23 mouse cellular contexts compared by ENCODE assay signal in genomic region chr5:104024193-104024592, GRCm38 (mm10). TPM values are rescaled to one million over a fixed set of nuclear protein-coding genes. Genes with fewer than 3 reads are reported as not detected.
DNase-seq lines count a peak whose midpoint lies in the region; ATAC-seq and TF ChIP-seq lines count a peak whose summit lies in the region.
"Not testable (repeated sequence)": the region's sequence is repeated elsewhere in the genome, so short reads cannot be mapped to it uniquely, and the experiment has no call there.
"Had no signal": no experiment of that assay in that cellular context is flagged by ENCODE, and none has a peak within 500 bp of the region (broad histone marks: within the 10 kb centered on the region; RNA-seq: fewer than 3 reads in every experiment).

No protein-coding gene starts in this region.

- H3K27me3 ChIP-seq in CH12.LX (replicated peaks); MEL (ENCODE audit: control insufficient read depth in 1 of 2, insufficient read depth in 2 of 2, low read length in 2 of 2); liver, embryonic 15.5 days; lung, embryonic 15.5 days; small intestine, adult 2 months (ENCODE audit: control insufficient read depth, insufficient read depth, low read length): not testable (repeated sequence)

- not testable (repeated sequence) for H3K9ac ChIP-seq in CH12.LX (ENCODE audit: insufficient read depth, low read depth); MEL (ENCODE audit: control insufficient read depth, low read depth, low read length, poor library complexity, severe bottlenecking); liver, embryonic 15.5 days; lung, embryonic 15.5 days

- TF ChIP-seq POLR2A in CH12.LX (IDR thresholded peaks at IDR 0.05; ENCODE audit: low read depth, low read length); MEL (IDR thresholded peaks at IDR 0.05; ENCODE audit: control insufficient read depth in 1 of 2, insufficient read depth in 1 of 2, low read depth in 1 of 2, low read length in 2 of 2, poor library complexity in 1 of 2); bone marrow macrophage, adult 2 months (IDR thresholded peaks at IDR 0.05; ENCODE audit: borderline replicate concordance, low read depth, low read length); small intestine, adult 2 months (IDR thresholded peaks at IDR 0.05; ENCODE audit: low read depth, low read length): not testable (repeated sequence)

- ATAC-seq in liver, embryonic 15.5 days (ENCODE audit: insufficient read depth); lung, embryonic 15.5 days (ENCODE audit: borderline replicate concordance, extremely low read depth, low FRiP score, low TSS enrichment): not testable (repeated sequence)

- H3K4me2 ChIP-seq in CH12.LX (ENCODE audit: insufficient read depth, low read depth, poor library complexity, severe bottlenecking); liver, embryonic 15.5 days; lung, embryonic 15.5 days: not testable (repeated sequence)

- peaks cover 13 to 46% of the 10 kb centered on the region in 2 experiments for H3K4me1 ChIP-seq in CH12.LX (ENCODE audit: control insufficient read depth in 1 of 2, insufficient read depth in 2 of 2)
- H3K4me1 ChIP-seq in MEL (ENCODE audit: control insufficient read depth in 1 of 2, insufficient read depth in 2 of 2, low read length in 2 of 2), result peaks cover 5 to 25% of the 10 kb centered on the region in 2 experiments
- peaks cover 32% of the 10 kb centered on the region for H3K4me1 ChIP-seq in bone marrow macrophage, adult 2 months (ENCODE audit: control insufficient read depth, insufficient read depth, low read length)
- peaks cover 46% of the 10 kb centered on the region for H3K4me1 ChIP-seq in liver, embryonic 15.5 days (replicated peaks)
- peaks cover 36% of the 10 kb centered on the region for H3K4me1 ChIP-seq in lung, embryonic 15.5 days
- H3K4me1 ChIP-seq in small intestine, adult 2 months (ENCODE audit: control insufficient read depth, insufficient read depth, insufficient read length, low read length), result peaks cover 24% of the 10 kb centered on the region

- not testable (repeated sequence) for H3K4me3 ChIP-seq in CH12.LX (replicated peaks in 1 of 3; ENCODE audit: low read depth in 2 of 3, low read length in 2 of 3, poor library complexity in 1 of 3); bone marrow macrophage, adult 2 months (ENCODE audit: insufficient read depth, low read length); liver, embryonic 15.5 days (replicated peaks); lung, embryonic 15.5 days; macrophage (ENCODE audit: inconsistent target); small intestine, adult 2 months (ENCODE audit: low read depth, low read length)
- peak overlapping the region; percentile 57 to 93; a peak in 3 of 4 replicates for H3K4me3 ChIP-seq in MEL (ENCODE audit: control insufficient read depth in 1 of 2, insufficient read depth in 1 of 2, low read depth in 2 of 2, low read length in 2 of 2)

- not testable (repeated sequence) for TF ChIP-seq CTCF in CH12.LX (conservative IDR thresholded peaks at IDR 0.05 in 1 of 2, IDR thresholded peaks at IDR 0.05 in 1 of 2; ENCODE audit: low read depth in 2 of 2, low read length in 2 of 2); MEL (IDR thresholded peaks at IDR 0.05 in 2 of 3, conservative IDR thresholded peaks at IDR 0.05 in 1 of 3; ENCODE audit: control insufficient read depth in 1 of 3, insufficient read depth in 1 of 3, low read depth in 2 of 3, low read length in 3 of 3, poor library complexity in 1 of 3, severe bottlenecking in 1 of 3); bone marrow macrophage, adult 2 months (IDR thresholded peaks at IDR 0.05; ENCODE audit: low read depth, low read length); small intestine, adult 2 months (IDR thresholded peaks at IDR 0.05; ENCODE audit: extremely low read depth, insufficient read length, insufficient replicate concordance, low read depth, low read length)

- H3K36me3 ChIP-seq in CH12.LX (replicated peaks in 1 of 2; ENCODE audit: control insufficient read depth in 1 of 2, insufficient read depth in 1 of 2, low read length in 1 of 2); liver, embryonic 15.5 days (replicated peaks); lung, embryonic 15.5 days; macrophage (ENCODE audit: inconsistent target); small intestine, adult 2 months (ENCODE audit: control insufficient read depth, insufficient read depth, low read length): not testable (repeated sequence)
- peaks cover 0 to 21% of the 10 kb centered on the region in 2 experiments; a peak in 2 of 4 replicates for H3K36me3 ChIP-seq in MEL (ENCODE audit: control insufficient read depth in 1 of 2, insufficient read depth in 2 of 2, low read length in 2 of 2)

- not testable (repeated sequence) for TF ChIP-seq RAD21 in CH12.LX (IDR thresholded peaks at IDR 0.05; ENCODE audit: low read depth, low read length); MEL (IDR thresholded peaks at IDR 0.05; ENCODE audit: low read depth, low read length)

- not testable (repeated sequence) for H3K79me2 ChIP-seq in CH12.LX (replicated peaks; ENCODE audit: control insufficient read depth, extremely low read depth, insufficient read depth, poor library complexity, severe bottlenecking); MEL (ENCODE audit: control insufficient read depth, insufficient read depth, low read length, poor library complexity)
- peaks cover 21% of the 10 kb centered on the region for H3K79me2 ChIP-seq in macrophage (ENCODE audit: inconsistent target)

- in situ Hi-C loops in CH12.LX (cut with MboI; ENCODE audit: low pct_ligation_motif_present, low pct_unique_long_range_greater_than_20kb, low sequenced_read_pairs), result not testable (repeated sequence)

- dilution Hi-C loops in CH12.LX (cut with MboI; ENCODE audit: extremely low pct_ligation_motif_present, extremely low pct_unique_long_range_greater_than_20kb, low sequenced_read_pairs), result not testable (repeated sequence)

- WGBS in liver, embryonic 15.5 days (ENCODE audit: insufficient replicate concordance), result 69% methylated on average over 5 of the region's 5 CpGs
- WGBS in lung, embryonic 15.5 days, result 75% methylated on average over 5 of the region's 5 CpGs
- 79% methylated on average over 2 of the region's 5 CpGs for WGBS in macrophage (ENCODE audit: missing documents)
- WGBS in small intestine, adult 2 months, result 43% methylated on average over 5 of the region's 5 CpGs

- not testable (repeated sequence) for TF ChIP-seq EP300 in CH12.LX (IDR thresholded peaks at IDR 0.05; ENCODE audit: low read length); MEL (IDR thresholded peaks at IDR 0.05; ENCODE audit: low read depth in 1 of 2, low read length in 2 of 2)

- not testable (repeated sequence) for DNase-seq in CH12.LX (ENCODE audit: extremely low read depth)
- peak; percentile 20 for DNase-seq in MEL (ENCODE audit: low read depth, low spot score)
- DNase-seq in heart, adult 11 months, result peak; percentile 28

- H3K27ac ChIP-seq in CH12.LX (ENCODE audit: insufficient read depth, low read depth), result not testable (repeated sequence)
- H3K27ac ChIP-seq in MEL (ENCODE audit: control insufficient read depth, low read depth, low read length) (peak overlapping the region; percentile 82), macrophage (peak overlapping the region; percentile 88)
- peak overlapping the region; percentile 79; the same call in 1 of the 2 replicates for H3K27ac ChIP-seq in bone marrow macrophage, adult 2 months (ENCODE audit: insufficient read depth, low read depth, low read length)
- 0 out of 2 replicates have a peak overlapping the region, but pooled peaks have one; percentile 53 for H3K27ac ChIP-seq in liver, embryonic 15.5 days (replicated peaks)
- 0 out of 2 replicates have a peak overlapping the region, but pooled peaks have one; percentile 54 for H3K27ac ChIP-seq in lung, embryonic 15.5 days
- H3K27ac ChIP-seq in small intestine, adult 2 months (ENCODE audit: insufficient read depth, low read depth, low read length), result peak overlapping the region; percentile 63; the same call in 1 of the 2 replicates

- not testable (repeated sequence) for H3K9me3 ChIP-seq in CH12.LX (replicated peaks; ENCODE audit: low read length); MEL (replicated peaks; ENCODE audit: insufficient read depth, low read length); liver, embryonic 15.5 days (replicated peaks); lung, embryonic 15.5 days

RNA-seq across cellular contexts. Expression of gene Hsd17b11, which starts 2.5 kb away (rescaled TPM):
- total RNA-seq in CH12.LX (2012; rRNA removed) (7.7 and 9.4 TPM in 2 replicates), CH12.LX (2014; rRNA removed) (15.3 and 17.3 TPM in 2 replicates), MEL (2012; rRNA removed) (8.7 and 11.2 TPM in 2 replicates)
- polyA plus RNA-seq in CH12.LX (2012; ENCODE audit: insufficient read length, low read depth) (23.1 and 25.8 TPM in 2 replicates), MEL (2012; ENCODE audit: insufficient read depth in 1 of 2, insufficient read length in 2 of 2, low read depth in 1 of 2, low replicate concordance in 2 of 2, missing spikeins in 1 of 2) (10 to 100 TPM in 1 of 2 experiments, not detected in 1; 16.0 TPM), macrophage (2018) (85.0 to 228 TPM (median 171 TPM) in 3 replicates)
- polyA plus RNA-seq in bone marrow macrophage, adult 2 months (2012; ENCODE audit: insufficient read depth, insufficient read length, missing spikeins), result 204 and 205 TPM in 2 replicates
- polyA plus RNA-seq in liver, embryonic 15.5 days (2015; fragmentation: Nextera tagmentation; extraction: Ambion mirVana), result 2.6 and 2.7 TPM in 2 replicates
- polyA plus RNA-seq in lung, embryonic 15.5 days (2015; fragmentation: Nextera tagmentation; extraction: Ambion mirVana), result 4.5 and 4.9 TPM in 2 replicates
- total RNA-seq in macrophage (2018; cell fraction: chromatin; rRNA removed), result 10 to 100 TPM; 10.0 to 38.2 (median 23.9) TPM
- 100 to 1,000 TPM in 13 of 26 experiments, 10 to 100 TPM in 13; 75.9 to 162 (median 108) TPM for total RNA-seq in macrophage (2018; cell fraction: cytosol; rRNA removed)
- total RNA-seq in macrophage (2018; cell fraction: nucleus; rRNA removed), result 100 to 1,000 TPM in 1 of 26 experiments, 10 to 100 TPM in 25; 34.5 to 104 (median 61.7) TPM
- 46.9 and 109 TPM in 2 replicates for polyA plus RNA-seq in small intestine, adult 2 months (2012; rRNA removed)

RNA-seq across cellular contexts. Expression of gene Nudt9, which starts 21.9 kb away (rescaled TPM):
- total RNA-seq in CH12.LX (2012; rRNA removed), result 58.5 and 63.8 TPM in 2 replicates
- total RNA-seq in CH12.LX (2014; rRNA removed), result 63.5 and 65.3 TPM in 2 replicates
- 83.8 and 92.8 TPM in 2 replicates for polyA plus RNA-seq in CH12.LX (2012; ENCODE audit: insufficient read length, low read depth)
- total RNA-seq in MEL (2012; rRNA removed), result 83.2 and 102 TPM in 2 replicates
- polyA plus RNA-seq in MEL (2012; ENCODE audit: insufficient read depth in 1 of 2, insufficient read length in 2 of 2, low read depth in 1 of 2, low replicate concordance in 2 of 2, missing spikeins in 1 of 2), result 100 to 1,000 TPM in 1 of 2 experiments, not detected in 1; 125 TPM
- 60.6 and 68.3 TPM in 2 replicates for polyA plus RNA-seq in bone marrow macrophage, adult 2 months (2012; ENCODE audit: insufficient read depth, insufficient read length, missing spikeins)
- 69.4 and 69.6 TPM in 2 replicates for polyA plus RNA-seq in liver, embryonic 15.5 days (2015; fragmentation: Nextera tagmentation; extraction: Ambion mirVana)
- polyA plus RNA-seq in lung, embryonic 15.5 days (2015; fragmentation: Nextera tagmentation; extraction: Ambion mirVana), result 64.3 and 67.0 TPM in 2 replicates
- total RNA-seq in macrophage (2018; cell fraction: chromatin; rRNA removed), result 10 to 100 TPM; 13.5 to 86.4 (median 26.6) TPM
- 100 to 1,000 TPM in 5 of 26 experiments, 10 to 100 TPM in 21; 81.7 to 146 (median 94.2) TPM for total RNA-seq in macrophage (2018; cell fraction: cytosol; rRNA removed)
- total RNA-seq in macrophage (2018; cell fraction: nucleus; rRNA removed), result 100 to 1,000 TPM in 2 of 26 experiments, 10 to 100 TPM in 24; 36.6 to 102 (median 50.8) TPM
- 71.3 to 148 TPM (median 96.6 TPM) in 3 replicates for polyA plus RNA-seq in macrophage (2018)
- polyA plus RNA-seq in small intestine, adult 2 months (2012; rRNA removed), result 24.6 and 58.0 TPM in 2 replicates

RNA-seq across cellular contexts. Expression of gene Hsd17b13, which starts 47.0 kb away (rescaled TPM):
- total RNA-seq in CH12.LX (2012; rRNA removed) (0.55 and 0.64 TPM in 2 replicates), CH12.LX (2014; rRNA removed) (0.36 TPM in 1 of 2 replicates, not detected in the other), MEL (2012; rRNA removed) (not detected in 2 replicates)
- polyA plus RNA-seq in CH12.LX (2012; ENCODE audit: insufficient read length, low read depth) (0.23 and 0.37 TPM in 2 replicates), MEL (2012; ENCODE audit: insufficient read depth in 1 of 2, insufficient read length in 2 of 2, low read depth in 1 of 2, low replicate concordance in 2 of 2, missing spikeins in 1 of 2) (under 1 TPM in 1 of 2 experiments, not detected in 1; 0.08 TPM), macrophage (2018) (not detected in 3 replicates)
- polyA plus RNA-seq in bone marrow macrophage, adult 2 months (2012; ENCODE audit: insufficient read depth, insufficient read length, missing spikeins), result not detected in 2 replicates
- 35.5 and 52.8 TPM in 2 replicates for polyA plus RNA-seq in liver, embryonic 15.5 days (2015; fragmentation: Nextera tagmentation; extraction: Ambion mirVana)
- polyA plus RNA-seq in lung, embryonic 15.5 days (2015; fragmentation: Nextera tagmentation; extraction: Ambion mirVana), result 0.22 and 0.38 TPM in 2 replicates
- not detected for total RNA-seq in macrophage (2018; cell fraction: chromatin; rRNA removed)
- total RNA-seq in macrophage (2018; cell fraction: cytosol; rRNA removed), result not detected
- total RNA-seq in macrophage (2018; cell fraction: nucleus; rRNA removed), result under 1 TPM in 3 of 26 experiments, not detected in 23; 0.58 to 0.90 (median 0.82) TPM
- 5.7 and 6.0 TPM in 2 replicates for polyA plus RNA-seq in small intestine, adult 2 months (2012; rRNA removed)
- total RNA-seq: adrenal gland, postnatal 25 days; forebrain, postnatal 0 days; G1E had no signal
- polyA plus RNA-seq: adrenal gland, adult 2 months; brain, embryonic 14.5 days; CD4-positive, CD25-positive, alpha-beta regulatory T cell, adult 4 months; cerebellum, adult 2 months; embryonic facial prominence, embryonic 10.5 days; embryonic facial prominence, embryonic 12.5 days; forebrain, embryonic 11.5 days; forebrain, embryonic 13.5 days; forebrain, embryonic 15.5 days; G1E had no signal

RNA-seq across cellular contexts. Expression of gene Gm17660, which starts 53.2 kb away (rescaled TPM):
- not detected in 2 replicates for total RNA-seq in CH12.LX (2012; rRNA removed)
- not detected in 2 replicates for total RNA-seq in CH12.LX (2014; rRNA removed)
- not detected in 2 replicates for polyA plus RNA-seq in CH12.LX (2012; ENCODE audit: insufficient read length, low read depth)
- total RNA-seq in MEL (2012; rRNA removed), result not detected in 2 replicates
- not detected for polyA plus RNA-seq in MEL (2012; ENCODE audit: insufficient read depth in 1 of 2, insufficient read length in 2 of 2, low read depth in 1 of 2, low replicate concordance in 2 of 2, missing spikeins in 1 of 2)
- not detected in 2 replicates for polyA plus RNA-seq in bone marrow macrophage, adult 2 months (2012; ENCODE audit: insufficient read depth, insufficient read length, missing spikeins)
- polyA plus RNA-seq in liver, embryonic 15.5 days (2015; fragmentation: Nextera tagmentation; extraction: Ambion mirVana), result not detected in 2 replicates
- polyA plus RNA-seq in lung, embryonic 15.5 days (2015; fragmentation: Nextera tagmentation; extraction: Ambion mirVana), result 0.42 TPM in 1 of 2 replicates, not detected in the other
- total RNA-seq in macrophage (2018; cell fraction: chromatin; rRNA removed), result not detected
- total RNA-seq in macrophage (2018; cell fraction: cytosol; rRNA removed), result not detected
- total RNA-seq in macrophage (2018; cell fraction: nucleus; rRNA removed), result not detected
- not detected in 3 replicates for polyA plus RNA-seq in macrophage (2018)
- polyA plus RNA-seq in small intestine, adult 2 months (2012; rRNA removed), result not detected in 2 replicates
- total RNA-seq: adrenal gland, adult 2 months; adrenal gland, postnatal 10 days; adrenal gland, postnatal 25 days; adrenal gland, postnatal 4 days; forebrain, postnatal 0 days; G1E had no signal
- polyA plus RNA-seq: adrenal gland, adult 2 months; brain, embryonic 14.5 days; CD4-positive, CD25-positive, alpha-beta regulatory T cell, adult 4 months; cerebellum, adult 2 months; cortical plate, adult 2 months; embryonic facial prominence, embryonic 10.5 days; embryonic facial prominence, embryonic 12.5 days; forebrain, embryonic 11.5 days; forebrain, embryonic 13.5 days; G1E had no signal
